Mouse (Mus musculus): ENCODE data around the gene Ciao2b. TPM values are rescaled to one million over a fixed set of nuclear protein-coding genes. Genes with fewer than 3 reads are reported as not detected.

Ciao2b gene
- polyA plus RNA-seq, 1 experiment from 2014 or later: 131 TPM

- H3K9me3 ChIP-seq: no peaks in the 10 kb centered on the region
- no peak overlapping the region for H3K4me2 ChIP-seq
- peaks cover 35% of the 10 kb centered on the region for H3K27me3 ChIP-seq
- H3K4me3 ChIP-seq: no peak overlapping the region
- H3K27ac ChIP-seq (replicated peaks): no peak overlapping the region
- WGBS: 25% methylated on average over 5 of the region's 5 CpGs
- peaks cover 14% of the 10 kb centered on the region for H3K36me3 ChIP-seq
- peak; percentile 13; the same call in 1 of the 2 replicates for ATAC-seq (ENCODE audit: low read depth)
- peaks cover 15% of the 10 kb centered on the region for H3K4me1 ChIP-seq (replicated peaks)
- no peak overlapping the region for H3K9ac ChIP-seq
Observed at GRCm38 (mm10) chr8:104631975-104632374, 9.8 kb downstream of the Ciao2b start.

- Histone ChIP-seq H3K36me3 (peaks cover 12% of the 10 kb centered on the region), H3K27ac (replicated peaks) (no peak within 1 kb of the TSS), H3K9me3 (no peaks in the 10 kb centered on the region), H3K4me3 (peak within 1 kb of the TSS; percentile 34), H3K9ac (peak within 1 kb of the TSS; percentile 63), H3K4me1 (replicated peaks) (peaks cover 15% of the 10 kb centered on the region), H3K27me3 (peaks cover 35% of the 10 kb centered on the region), H3K4me2 (peak within 1 kb of the TSS; percentile 62)
- WGBS: under 1% methylated on average over 27 of the region's 28 CpGs
- ATAC-seq (ENCODE audit: low read depth): peak; percentile 71
Observed at GRCm38 (mm10) chr8:104630981-104631663, 10.6 kb downstream of the Ciao2b start, which contains the start of gene Rrad. Gene Rrad, minus strand, starts transcription at chr8:104631327.

DNA sequence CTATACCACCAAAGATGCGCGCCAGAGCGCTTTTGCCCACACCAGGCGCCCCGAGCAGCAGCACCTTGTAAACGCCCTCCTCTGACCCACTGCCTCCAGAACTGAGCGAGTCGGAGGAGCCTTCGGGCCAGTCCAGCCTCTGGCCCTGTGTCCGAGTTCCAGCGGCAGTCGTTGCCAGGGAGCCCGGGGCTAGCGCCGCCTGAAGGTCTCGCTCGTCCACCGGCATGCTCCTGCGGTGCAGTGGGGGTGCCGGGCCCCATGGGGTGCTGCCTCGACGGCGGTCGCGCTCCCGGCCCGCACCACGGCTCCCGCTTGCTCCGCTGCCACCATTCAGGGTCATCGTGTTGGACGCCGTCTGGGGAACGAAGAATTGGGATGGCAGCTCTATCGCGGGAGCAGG is 11.2 kb downstream of the Ciao2b start:
- Histone ChIP-seq H3K9me3 (no peaks in the 10 kb centered on the region), H3K9ac (peak overlapping the region; percentile 63), H3K4me3 (peak overlapping the region; percentile 34), H3K27ac (replicated peaks) (no peak overlapping the region), H3K27me3 (peaks cover 35% of the 10 kb centered on the region), H3K4me2 (peak overlapping the region; percentile 62), H3K4me1 (replicated peaks) (peaks cover 15% of the 10 kb centered on the region), H3K36me3 (peaks cover 7% of the 10 kb centered on the region)
- 1% methylated on average over 35 of the region's 36 CpGs for WGBS
- no peak for ATAC-seq (ENCODE audit: low read depth)

DNA sequence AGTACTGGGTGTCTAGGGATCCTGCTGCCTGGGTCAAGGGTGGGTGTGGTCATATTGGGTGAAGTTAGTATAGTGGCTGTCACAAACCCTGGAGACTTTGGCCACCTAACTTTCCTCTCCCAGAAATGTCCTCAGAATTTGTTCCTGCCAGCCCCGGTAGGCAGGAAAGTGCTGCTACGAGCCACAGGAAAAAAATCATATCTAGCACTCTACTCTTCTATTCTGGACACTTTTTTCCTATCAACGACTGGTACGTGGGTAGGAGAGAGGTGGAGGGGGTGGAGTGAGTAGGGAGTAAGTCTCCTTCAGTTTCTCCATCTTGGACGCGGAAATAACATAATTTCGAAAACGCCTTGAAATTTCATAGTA is 11.7 kb downstream of the Ciao2b start:
- Histone ChIP-seq H3K4me3 (peak overlapping the region; percentile 34), H3K36me3 (0 out of 2 replicates have a peak, but pooled peaks cover 2% of the 10 kb centered on the region)
- 39% methylated on average over 8 of the region's 8 CpGs for whole genome bisulfite sequencing

DNA sequence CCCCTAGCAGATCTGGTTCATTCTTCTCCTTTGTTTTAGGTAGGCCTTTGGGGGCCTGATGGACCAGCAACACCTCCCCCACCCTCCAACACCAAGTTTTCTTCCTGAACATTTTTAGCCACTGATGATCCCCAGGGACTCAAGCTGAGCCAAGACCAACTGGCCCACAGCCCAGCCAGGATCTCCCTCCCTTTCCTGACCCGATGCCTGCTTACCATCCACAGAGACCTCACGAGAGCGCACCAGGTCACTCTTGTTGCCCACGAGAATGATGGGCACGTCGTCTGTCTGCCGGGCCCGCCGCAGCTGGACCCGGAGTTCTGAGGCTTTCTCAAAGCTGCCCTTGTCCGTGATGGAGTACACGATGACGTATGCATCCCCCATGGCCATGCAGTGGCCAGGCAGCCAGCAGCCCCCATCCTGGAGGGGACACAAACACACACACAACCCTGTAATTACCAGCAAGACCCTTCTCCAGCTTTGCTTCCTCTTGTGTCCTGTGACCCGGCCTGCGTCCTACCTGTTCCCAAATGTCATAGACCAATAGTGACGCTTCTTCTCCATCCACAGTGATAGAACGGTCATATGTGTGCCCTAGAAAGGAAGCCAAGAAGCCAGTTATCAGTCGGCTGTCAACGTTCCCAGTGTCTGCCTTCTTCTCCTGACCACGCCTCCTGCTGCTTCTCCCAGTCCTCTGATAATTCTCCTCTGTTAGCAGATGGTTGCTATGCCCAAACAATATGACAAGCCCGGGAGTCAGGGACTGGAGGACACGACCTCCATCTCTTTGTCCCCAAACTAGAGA is 12.3 kb downstream of the Ciao2b start:
- Histone ChIP-seq H3K4me2 (no peak overlapping the region; the same call in 1 of the 2 replicates), H3K9ac (no peak overlapping the region), H3K27me3 (peaks cover 35% of the 10 kb centered on the region), H3K27ac (replicated peaks) (no peak overlapping the region), H3K36me3 (no peaks in the 10 kb centered on the region), H3K4me3 (no peak overlapping the region), H3K9me3 (no peaks in the 10 kb centered on the region), H3K4me1 (replicated peaks) (peaks cover 15% of the 10 kb centered on the region)
- WGBS: 74% methylated on average over 22 of the region's 22 CpGs
- ATAC-seq (ENCODE audit: low read depth): no peak

More for the DNA sequence above, 11.7 kb downstream of the Ciao2b start:
- Histone ChIP-seq H3K9ac (no peak overlapping the region), H3K9me3 (no peaks in the 10 kb centered on the region), H3K4me2 (peak overlapping the region; percentile 62), H3K27ac (replicated peaks) (no peak overlapping the region), H3K27me3 (peaks cover 35% of the 10 kb centered on the region), H3K4me1 (replicated peaks) (peaks cover 15% of the 10 kb centered on the region)
- ATAC-seq (ENCODE audit: low read depth): no peak

GRCm38 (mm10) chr8:104628402-104628801 is 13.4 kb downstream of the Ciao2b start:
- no peak for ATAC-seq (ENCODE audit: low read depth)
- Histone ChIP-seq H3K4me2 (no peak overlapping the region), H3K36me3 (no peaks in the 10 kb centered on the region), H3K9me3 (no peaks in the 10 kb centered on the region), H3K4me3 (no peak overlapping the region), H3K27ac (replicated peaks) (no peak overlapping the region), H3K9ac (no peak overlapping the region), H3K4me1 (replicated peaks) (peaks cover 15% of the 10 kb centered on the region), H3K27me3 (peaks cover 35% of the 10 kb centered on the region)
- 95% methylated on average over 21 of the region's 21 CpGs for WGBS

GRCm38 (mm10) chr8:104627065-104627740 is 14.6 kb downstream of the Ciao2b start:
- no peaks in the 10 kb centered on the region for H3K9me3 ChIP-seq
- no peak for ATAC-seq (ENCODE audit: low read depth)
- H3K36me3 ChIP-seq: no peaks in the 10 kb centered on the region
- 63% methylated on average over 4 of the region's 4 CpGs for WGBS
- no peak overlapping the region for H3K4me3 ChIP-seq
- no peak overlapping the region for H3K27ac ChIP-seq (replicated peaks)
- H3K27me3 ChIP-seq: peaks cover 34% of the 10 kb centered on the region
- no peak overlapping the region for H3K9ac ChIP-seq
- no peak overlapping the region for H3K4me2 ChIP-seq
- H3K4me1 ChIP-seq (replicated peaks): peaks cover 15% of the 10 kb centered on the region

DNA sequence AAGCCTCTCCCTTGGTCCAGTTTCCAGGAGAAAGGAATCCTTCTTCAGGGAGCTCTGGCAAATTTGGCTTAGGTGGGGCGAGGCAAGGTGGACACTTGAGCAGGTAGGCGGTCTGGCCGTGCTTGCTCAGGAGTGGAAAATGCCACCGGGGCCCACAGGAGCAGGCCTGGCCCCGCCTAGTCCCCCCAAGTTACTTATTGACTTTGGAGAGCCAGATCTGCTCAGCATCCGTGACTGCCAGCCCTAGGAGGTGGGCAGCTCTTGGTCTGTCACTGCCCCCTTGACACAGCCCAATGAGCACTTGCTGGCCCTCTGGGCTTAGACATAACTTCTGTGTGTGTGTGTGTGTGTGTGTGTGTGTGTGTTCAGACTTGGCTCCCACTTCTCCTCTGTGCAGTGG is 17.6 kb downstream of the Ciao2b start, which contains the start of gene Cdh16:
Cdh16 (minus strand) TSS at position 236 of the 400 bp plus-strand sequence.
- Histone ChIP-seq H3K4me2 (no peak within 1 kb of the TSS), H3K9ac (no peak within 1 kb of the TSS), H3K36me3 (no peaks in the 10 kb centered on the region), H3K27me3 (peaks cover 5% of the 10 kb centered on the region), H3K9me3 (no peaks in the 10 kb centered on the region), H3K4me3 (no peak within 1 kb of the TSS), H3K27ac (replicated peaks) (no peak within 1 kb of the TSS), H3K4me1 (replicated peaks) (no peaks in the 10 kb centered on the region)
- WGBS: 83% methylated on average over 6 of the region's 6 CpGs
- no peak for ATAC-seq (ENCODE audit: low read depth)

DNA sequence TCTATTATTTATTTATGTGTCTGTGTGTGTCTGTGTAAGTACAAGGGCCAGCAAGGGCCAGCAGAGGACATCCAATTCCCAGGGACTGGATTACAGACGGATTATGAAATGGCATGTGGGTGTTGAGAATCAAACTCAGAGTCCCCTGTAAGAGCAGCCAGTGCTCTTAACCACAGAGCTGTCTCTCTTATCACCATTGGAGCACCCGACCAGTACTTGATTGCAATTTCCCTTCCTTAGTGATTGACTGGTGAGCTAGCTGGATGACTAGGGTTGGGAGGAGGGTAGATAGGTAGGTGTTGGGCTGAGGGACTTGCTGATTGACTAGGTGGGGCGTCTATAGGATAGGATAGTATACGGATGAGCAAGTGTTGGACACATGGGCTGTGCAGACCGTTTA is 21.0 kb downstream of the Ciao2b start:
- Histone ChIP-seq H3K4me1 (replicated peaks) (no peaks in the 10 kb centered on the region), H3K9me3 (no peaks in the 10 kb centered on the region), H3K4me2 (no peak overlapping the region), H3K36me3 (no peaks in the 10 kb centered on the region), H3K27ac (replicated peaks) (no peak overlapping the region), H3K4me3 (no peak overlapping the region), H3K9ac (no peak overlapping the region), H3K27me3 (no peaks in the 10 kb centered on the region)
- no peak for ATAC-seq (ENCODE audit: low read depth)
- 80% methylated on average over 5 of the region's 5 CpGs for WGBS

- no peaks in the 10 kb centered on the region for H3K9me3 ChIP-seq
- H3K27me3 ChIP-seq: no peaks in the 10 kb centered on the region
- H3K27ac ChIP-seq (replicated peaks): no peak overlapping the region
- H3K4me2 ChIP-seq: no peak overlapping the region
- no peaks in the 10 kb centered on the region for H3K36me3 ChIP-seq
- H3K4me1 ChIP-seq (replicated peaks): no peaks in the 10 kb centered on the region
- no peak overlapping the region for H3K9ac ChIP-seq
- ATAC-seq (ENCODE audit: low read depth): no peak
- H3K4me3 ChIP-seq: no peak overlapping the region
- WGBS: 73% methylated on average over 4 of the region's 4 CpGs
Observed at GRCm38 (mm10) chr8:104613119-104613518, 28.6 kb downstream of the Ciao2b start.

- Histone ChIP-seq H3K36me3 (no peaks in the 10 kb centered on the region), H3K4me3 (no peak overlapping the region), H3K4me2 (no peak overlapping the region), H3K9ac (no peak overlapping the region), H3K27ac (replicated peaks) (no peak overlapping the region), H3K9me3 (no peaks in the 10 kb centered on the region), H3K4me1 (replicated peaks) (no peaks in the 10 kb centered on the region), H3K27me3 (no peaks in the 10 kb centered on the region)
- 72% methylated on average over 4 of the region's 4 CpGs for WGBS
- ATAC-seq (ENCODE audit: low read depth): no peak
Observed at GRCm38 (mm10) chr8:104611613-104612012, 30.2 kb downstream of the Ciao2b start.

DNA sequence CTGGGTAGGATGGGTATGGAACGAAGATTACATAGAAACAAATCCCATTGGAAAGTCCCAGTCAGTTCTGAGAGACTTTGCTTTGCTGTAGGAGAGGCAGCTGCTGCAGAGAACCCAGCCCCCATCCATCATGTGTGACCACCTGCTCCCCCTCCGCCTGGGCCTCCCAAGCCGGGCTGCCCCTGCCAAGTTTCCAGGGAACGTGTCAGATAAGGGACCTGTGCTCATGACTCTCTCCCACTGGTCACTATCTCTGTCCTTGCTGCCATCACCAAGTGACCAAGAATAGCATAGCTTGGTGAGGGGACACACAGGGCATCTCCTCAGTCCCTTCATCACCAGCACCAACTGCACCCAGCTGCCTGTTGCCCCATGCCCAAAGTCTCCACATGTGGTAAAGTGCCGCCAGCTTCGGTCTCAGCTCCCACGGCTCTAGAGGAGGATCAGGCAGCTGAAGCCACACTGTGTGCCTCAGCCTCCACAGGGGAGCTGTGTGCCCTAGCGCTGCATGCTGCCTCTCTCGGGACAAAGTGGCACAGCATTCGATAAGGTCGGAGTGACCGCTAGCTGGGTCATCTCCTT is 31.5 kb downstream of the Ciao2b start:
- Histone ChIP-seq H3K27me3 (no peaks in the 10 kb centered on the region), H3K27ac (replicated peaks) (no peak overlapping the region), H3K4me3 (no peak overlapping the region), H3K4me1 (replicated peaks) (no peaks in the 10 kb centered on the region), H3K9me3 (no peaks in the 10 kb centered on the region), H3K9ac (no peak overlapping the region), H3K36me3 (no peaks in the 10 kb centered on the region), H3K4me2 (no peak overlapping the region)
- no peak for ATAC-seq (ENCODE audit: low read depth)
- 72% methylated on average over 12 of the region's 12 CpGs for WGBS
